Comparison of ENCODE assay signal across 7 mouse cellular contexts in the genomic region with DNA sequence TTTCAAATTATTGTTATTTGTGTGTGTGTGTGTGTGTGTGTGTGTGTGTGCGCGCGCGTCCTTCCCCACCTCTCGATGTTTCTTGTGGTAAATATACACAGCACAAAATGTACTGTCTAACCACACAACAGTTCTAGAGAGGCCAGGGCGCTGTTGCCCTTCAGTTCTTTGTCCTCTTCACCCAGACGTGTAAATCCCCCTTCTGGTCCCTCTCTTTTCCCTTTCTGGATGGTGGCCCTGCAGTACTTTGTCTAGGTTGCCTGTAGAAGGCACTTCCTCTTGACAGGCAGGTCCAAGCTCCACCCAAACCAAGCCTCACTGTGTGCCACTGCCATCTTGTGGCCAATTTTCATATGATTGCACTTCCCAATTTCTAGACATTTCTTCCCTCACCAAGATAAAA. TPM values are rescaled to one million over a fixed set of nuclear protein-coding genes. Genes with fewer than 3 reads are reported as not detected.
DNase-seq lines count a peak whose midpoint lies in the region; ATAC-seq and TF ChIP-seq lines count a peak whose summit lies in the region.

No protein-coding gene starts in this region.

- ATAC-seq in hindbrain, postnatal 0 days, result peak; percentile 56
- peak; percentile 98 for ATAC-seq in megakaryocyte progenitor cell, adult 5-6 weeks (replicated peaks; ENCODE audit: poor library complexity)

- TF ChIP-seq CTCF in gastrocnemius, adult 2 months (IDR thresholded peaks at IDR 0.05), result peak; percentile 93; the same call in 1 of the 2 replicates
- TF ChIP-seq CTCF in hindbrain, postnatal 0 days (IDR thresholded peaks at IDR 0.05; ENCODE audit: low read depth), result peak; percentile 90
- peak; percentile 91 for TF ChIP-seq CTCF in left cerebral cortex, adult 2 months (IDR thresholded peaks at IDR 0.05)

- no peaks in the 10 kb centered on the region for H3K27me3 ChIP-seq in hindbrain, postnatal 0 days (ENCODE audit: insufficient read depth, low read length)

- peak overlapping the region; percentile 86 for H3K27ac ChIP-seq in gastrocnemius, adult 2 months
- no peak overlapping the region for H3K27ac ChIP-seq in hindbrain, postnatal 0 days
- H3K27ac ChIP-seq in left cerebral cortex, adult 2 months, result no peak overlapping the region

- intact Hi-C loops in gastrocnemius, adult 2 months (cut with DNase I), result loop anchor here (1.0 kb wide), 1 partner anchor 86 kb away; no protein-coding TSS in a partner anchor
- intact Hi-C loops in left cerebral cortex, adult 2 months (cut with DNase I), result loop anchor here (1.0 to 5.0 kb wide), 5 partner anchors 57 to 204 kb away; no protein-coding TSS in a partner anchor

- H3K4me2 ChIP-seq in hindbrain, postnatal 0 days (ENCODE audit: low read depth, low read length), result 0 out of 2 replicates have a peak overlapping the region, but pooled peaks have one; percentile 10

- peak; percentile 92 for DNase-seq in ZHBTc4 (ENCODE audit: low read depth, low spot score)
- peak; percentile 63 to 71 for DNase-seq in cerebellum, postnatal 36 days
- DNase-seq in gastrocnemius, adult 2 months, result peak; percentile 81
- DNase-seq in hindbrain, postnatal 0 days (ENCODE audit: low spot score), result peak; percentile 82
- DNase-seq in left cerebral cortex, adult 2 months (ENCODE audit: extremely low spot score in 1 of 2, low spot score in 2 of 2), result peak; percentile 72 to 76
- peak; percentile 71 for DNase-seq in right cerebral cortex, postnatal 4 days

- no peaks in the 10 kb centered on the region for H3K9me3 ChIP-seq in hindbrain, postnatal 0 days (ENCODE audit: low read length)

- peak overlapping the region; percentile 69 for H3K4me3 ChIP-seq in gastrocnemius, adult 2 months
- H3K4me3 ChIP-seq in hindbrain, postnatal 0 days (ENCODE audit: low read length), result no peak overlapping the region
- peak overlapping the region; percentile 38 for H3K4me3 ChIP-seq in left cerebral cortex, adult 2 months

- WGBS in hindbrain, postnatal 0 days, result 41% methylated on average over 7 of the region's 7 CpGs

- no peak overlapping the region for H3K9ac ChIP-seq in hindbrain, postnatal 0 days (replicated peaks; ENCODE audit: low read length)

- H3K4me1 ChIP-seq in hindbrain, postnatal 0 days (ENCODE audit: insufficient read depth, low read length), result no peaks in the 10 kb centered on the region

- no peaks in the 10 kb centered on the region for H3K36me3 ChIP-seq in hindbrain, postnatal 0 days (ENCODE audit: insufficient read depth, low read length)

RNA-seq across cellular contexts. Expression of a gene that starts 6.0 kb away (rescaled TPM):
- total RNA-seq in gastrocnemius, adult 2 months (2021), result 1 to 10 TPM in 1 of 2 experiments, under 1 TPM in 1; 0.67 to 5.5 TPM
- total RNA-seq in hindbrain, postnatal 0 days (2014; rRNA removed), result not detected in 2 replicates
- not detected in 2 replicates for polyA plus RNA-seq in hindbrain, postnatal 0 days (2015; fragmentation: Nextera tagmentation; extraction: Ambion mirVana)
- total RNA-seq in left cerebral cortex, adult 2 months (2021), result under 1 TPM; 0.18 to 0.37 TPM
- not detected in 2 replicates for total RNA-seq in megakaryocyte progenitor cell, adult 5-6 weeks (2015)
- total RNA-seq in megakaryocyte progenitor cell, adult 5-6 weeks (2017), result not detected in 2 replicates

RNA-seq across cellular contexts. Expression of a gene that starts 11.9 kb away (rescaled TPM):
- 10 to 100 TPM; 60.2 to 60.9 TPM for total RNA-seq in gastrocnemius, adult 2 months (2021)
- total RNA-seq in hindbrain, postnatal 0 days (2014; rRNA removed), result 28.0 and 36.1 TPM in 2 replicates
- polyA plus RNA-seq in hindbrain, postnatal 0 days (2015; fragmentation: Nextera tagmentation; extraction: Ambion mirVana), result 61.5 and 68.7 TPM in 2 replicates
- total RNA-seq in left cerebral cortex, adult 2 months (2021), result 10 to 100 TPM; 53.2 to 55.0 TPM
- 255 and 264 TPM in 2 replicates for total RNA-seq in megakaryocyte progenitor cell, adult 5-6 weeks (2015)
- 148 and 164 TPM in 2 replicates for total RNA-seq in megakaryocyte progenitor cell, adult 5-6 weeks (2017)

RNA-seq across cellular contexts. Expression of a gene that starts 17.8 kb away (rescaled TPM):
- total RNA-seq in gastrocnemius, adult 2 months (2021), result 100 to 1,000 TPM; 238 to 342 TPM
- 13.0 and 19.1 TPM in 2 replicates for total RNA-seq in hindbrain, postnatal 0 days (2014; rRNA removed)
- polyA plus RNA-seq in hindbrain, postnatal 0 days (2015; fragmentation: Nextera tagmentation; extraction: Ambion mirVana), result 8.7 and 9.7 TPM in 2 replicates
- 1 to 10 TPM in 1 of 2 experiments, under 1 TPM in 1; 0.33 to 1.2 TPM for total RNA-seq in left cerebral cortex, adult 2 months (2021)
- not detected in 2 replicates for total RNA-seq in megakaryocyte progenitor cell, adult 5-6 weeks (2015)
- 0.14 TPM in 1 of 2 replicates, not detected in the other for total RNA-seq in megakaryocyte progenitor cell, adult 5-6 weeks (2017)

Comparison
In these comparisons a context has a peak if more than half of its experiments do, and no peak if none do; other contexts are left out.
1. RNA of a gene that starts 17.8 kb away (total RNA-seq): 238 to 342 TPM in gastrocnemius, adult 2 months; 13.0 to 19.1 TPM in hindbrain, postnatal 0 days, 0.33 to 1.2 TPM in left cerebral cortex, adult 2 months and 0.14 TPM in megakaryocyte progenitor cell, adult 5-6 weeks; every median in the first group is over 10 times any median in the second.
2. Peak in every context shown above with its lines, with median percentiles within 50 percentile points of each other: DNase-seq and CTCF ChIP-seq.